Mouse (Mus musculus) spleen, adult 2 months (tissue): ENCODE measurements at regions not wholly inside any gene's neighbourhood (a gene's known extent, or its start where the extent isn't known, plus 50 kb on each side); places are given as distances from the start of the nearest gene placed in this dataset.

ENCODE experiments used
- DNase-seq, 2 experiments: peaks; one replicate each; pipeline versions ENCODE4 v3.0.0 to v3.0.0-alpha.2; 2012 to 2021; ENCODE audit warnings: low spot score in 2 of 2, low read depth in 1 of 2
- H3K27ac ChIP-seq: fragments of 200-500 bp; 2 replicates; pipeline ENCODE4 v1.5.1; 2012; ENCODE audit warnings: low read length, inconsistent platforms; ENCODE audit not compliant: insufficient read depth
- H3K27me3 ChIP-seq: fragments of 200-500 bp; 2 replicates; pipeline ENCODE4 v1.6.1; 2012; ENCODE audit warnings: mild to moderate bottlenecking, moderate library complexity, low read length, inconsistent platforms; ENCODE audit not compliant: control insufficient read depth, insufficient read depth
- H3K36me3 ChIP-seq: fragments of 200-500 bp; 2 replicates; pipeline ENCODE4 v1.6.1; 2012; ENCODE audit warnings: mild to moderate bottlenecking, low read length, inconsistent platforms; ENCODE audit not compliant: control insufficient read depth, insufficient read depth
- H3K4me1 ChIP-seq: fragments of 200-500 bp; 2 replicates; pipeline ENCODE4 v1.6.1; 2011; ENCODE audit warnings: inconsistent platforms; ENCODE audit not compliant: control insufficient read depth, insufficient read depth, insufficient read length
- H3K4me3 ChIP-seq: fragments of 200-500 bp; 2 replicates; pipeline ENCODE4 v1.5.1; 2011; ENCODE audit warnings: mild to moderate bottlenecking, inconsistent platforms; ENCODE audit not compliant: insufficient read depth, insufficient read length; ENCODE audit errors: extremely low read depth
- CTCF ChIP-seq: fragments of 200-500 bp; IDR thresholded peaks from 2 replicates; pipeline ENCODE4 v1.5.1; 2011; ENCODE audit warnings: mild to moderate bottlenecking, inconsistent platforms; ENCODE audit not compliant: insufficient read depth, insufficient read length, insufficient replicate concordance; ENCODE audit errors: extremely low read depth
- POLR2A ChIP-seq: fragments of 200-500 bp; IDR thresholded peaks from 2 replicates; pipeline ENCODE4 v1.6.1; 2011; ENCODE audit warnings: low read depth, low read length, inconsistent platforms
- WGBS: fragments of 180-500 bp; shearing (Covaris S2); methylation state at CpG from one replicate; pipeline ENCODE4 v1.1.7; 2018; 5-methylcytosine and 5-hydroxymethylcytosine counted together

DNA sequence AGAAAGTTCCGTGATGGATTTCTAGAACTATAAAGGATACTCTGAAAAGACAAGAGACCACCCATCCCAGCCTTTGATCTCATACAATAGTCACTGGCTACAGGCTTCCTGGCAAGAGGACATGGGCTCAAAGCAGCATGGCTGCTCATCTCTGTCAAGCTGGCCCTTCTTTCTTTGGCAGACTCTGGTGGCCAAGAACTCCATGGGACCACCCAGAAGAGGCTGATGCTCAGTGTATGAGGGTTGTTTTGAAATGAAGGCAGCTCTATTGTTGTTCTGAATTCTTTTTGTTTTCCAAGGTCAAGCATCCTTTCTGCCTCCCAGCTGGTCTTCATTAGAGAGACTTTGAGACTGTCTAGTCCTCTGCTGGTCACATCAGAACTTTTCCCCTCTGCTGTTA is 73.3 kb upstream of the Jun start:
- Histone ChIP-seq H3K4me1 (no peaks in the 10 kb centered on the region), H3K27ac (no peak overlapping the region), H3K27me3 (no peaks in the 10 kb centered on the region), H3K36me3 (no peaks in the 10 kb centered on the region), H3K4me3 (no peak overlapping the region)
- no peak for DNase-seq
- no peak for TF ChIP-seq POLR2A
- TF ChIP-seq CTCF, result no peak
- WGBS, result 95% methylated on average over 1 of the region's 1 CpGs

DNA sequence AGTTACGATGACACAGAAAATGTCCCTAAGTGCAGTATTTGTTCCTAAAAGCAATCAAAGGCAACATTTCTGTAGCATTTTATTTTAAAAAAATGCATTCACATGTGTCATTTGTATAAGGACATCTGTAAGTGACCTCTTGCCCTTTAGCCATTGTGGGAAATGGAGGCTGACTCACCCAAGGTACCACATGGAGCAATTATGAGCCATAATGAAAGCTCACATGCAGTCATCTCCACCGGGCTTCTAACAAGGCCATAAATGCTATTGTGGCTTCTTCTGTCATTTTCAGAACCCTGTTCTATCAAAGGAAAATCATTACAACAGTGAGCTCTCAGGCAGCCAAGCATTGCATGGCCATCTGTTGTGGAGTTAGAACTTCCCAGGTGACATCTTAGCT is 75.9 kb upstream of the Jun start:
- Histone ChIP-seq H3K27me3 (no peaks in the 10 kb centered on the region), H3K27ac (no peak overlapping the region), H3K4me1 (no peaks in the 10 kb centered on the region), H3K36me3 (no peaks in the 10 kb centered on the region), H3K4me3 (no peak overlapping the region)
- WGBS, result 78% methylated on average over 2 of the region's 2 CpGs
- DNase-seq, result no peak
- no peak for TF ChIP-seq POLR2A
- TF ChIP-seq CTCF, result no peak

DNA sequence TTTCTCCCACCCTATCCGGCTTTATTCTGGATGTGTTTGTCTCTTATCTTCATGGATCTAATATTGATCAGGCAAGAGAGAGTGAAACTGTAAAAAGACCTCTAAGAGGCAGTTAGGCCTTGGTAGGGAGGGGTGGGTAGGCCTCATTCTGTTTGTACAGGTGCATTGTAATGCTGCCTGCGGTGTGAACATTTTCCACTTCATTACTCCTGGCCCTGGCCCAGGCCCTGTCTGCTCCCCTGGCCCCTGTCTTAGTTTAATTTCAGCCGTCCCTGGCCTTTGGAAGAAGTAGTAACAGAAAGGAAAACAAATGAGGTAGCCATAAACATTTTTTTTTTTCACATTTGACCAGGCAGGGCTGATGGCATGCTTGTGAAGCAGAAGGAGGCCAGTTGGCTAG is 81.8 kb upstream of the Jun start:
- Histone ChIP-seq H3K4me3 (no peak overlapping the region), H3K27me3 (no peaks in the 10 kb centered on the region), H3K27ac (no peak overlapping the region), H3K4me1 (no peaks in the 10 kb centered on the region), H3K36me3 (no peaks in the 10 kb centered on the region)
- WGBS, result 81% methylated on average over 3 of the region's 3 CpGs
- TF ChIP-seq CTCF (no peak), POLR2A (no peak)
- DNase-seq, result no peak

DNA sequence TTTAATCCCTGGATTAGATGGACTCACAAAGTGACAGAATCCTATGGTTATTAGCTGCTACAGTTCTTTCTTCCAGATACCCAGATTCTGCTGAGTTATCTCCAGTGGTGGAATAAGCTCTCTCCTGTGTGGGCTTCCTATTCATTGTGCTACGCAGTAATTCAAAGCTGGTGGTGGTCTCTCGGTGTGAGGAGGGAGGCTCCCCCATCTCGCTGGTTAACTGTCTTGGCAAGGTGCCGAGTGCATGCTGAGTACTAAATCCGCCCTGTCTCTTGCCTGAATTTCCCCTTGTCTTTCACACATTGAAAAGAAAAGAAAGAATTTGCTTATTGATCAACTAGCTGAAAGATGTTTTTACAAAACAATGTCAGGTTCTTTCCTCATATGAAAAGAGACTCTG is 82.6 kb upstream of the Jun start:
- no peak for DNase-seq
- H3K27ac ChIP-seq, result no peak overlapping the region
- H3K36me3 ChIP-seq, result no peaks in the 10 kb centered on the region
- TF ChIP-seq POLR2A (no peak), CTCF (no peak)
- H3K4me3 ChIP-seq, result no peak overlapping the region
- 91% methylated on average over 5 of the region's 5 CpGs for WGBS
- no peaks in the 10 kb centered on the region for H3K4me1 ChIP-seq
- no peaks in the 10 kb centered on the region for H3K27me3 ChIP-seq

DNA sequence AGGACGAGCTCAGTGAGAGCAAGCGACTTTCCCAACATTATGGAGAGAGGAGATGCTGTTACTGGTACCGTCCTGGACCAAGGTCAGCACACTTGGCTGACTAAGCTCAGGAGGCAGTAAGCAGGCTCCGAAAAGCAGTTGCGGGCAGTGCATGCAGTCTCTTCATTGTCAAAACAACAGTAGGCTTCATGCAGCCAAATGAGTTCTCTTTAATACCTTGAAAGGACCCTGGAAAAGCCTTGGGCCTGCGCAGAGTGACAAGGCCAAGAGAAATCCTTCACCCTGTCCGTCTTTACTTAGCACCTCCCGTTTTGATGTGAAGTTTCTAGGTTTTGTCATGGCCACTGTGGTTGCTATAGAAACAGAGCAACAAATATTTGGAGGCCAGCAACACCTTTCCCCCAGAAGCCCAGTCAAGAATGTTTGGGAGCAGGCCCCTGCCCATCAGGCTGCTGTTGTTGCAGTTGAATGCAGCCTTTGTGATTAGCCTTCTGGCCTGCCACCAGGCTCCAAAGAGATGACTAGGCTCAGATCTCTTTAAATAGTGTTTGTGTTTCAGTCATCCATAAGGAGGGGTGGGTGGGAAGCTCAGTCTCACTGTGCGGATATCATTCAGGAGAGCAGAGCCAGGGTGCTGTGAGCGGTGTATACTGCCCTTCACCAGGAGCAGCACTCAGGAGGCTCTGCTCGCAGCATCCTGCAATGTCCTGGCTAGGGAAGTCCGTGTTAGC is 85.6 kb upstream of the Jun start:
- Histone ChIP-seq H3K4me1 (no peaks in the 10 kb centered on the region), H3K27me3 (no peaks in the 10 kb centered on the region), H3K27ac (no peak overlapping the region), H3K4me3 (no peak overlapping the region), H3K36me3 (no peaks in the 10 kb centered on the region)
- TF ChIP-seq CTCF, result no peak
- no peak for TF ChIP-seq POLR2A
- 92% methylated on average over 12 of the region's 12 CpGs for WGBS
- DNase-seq, result no peak

DNA sequence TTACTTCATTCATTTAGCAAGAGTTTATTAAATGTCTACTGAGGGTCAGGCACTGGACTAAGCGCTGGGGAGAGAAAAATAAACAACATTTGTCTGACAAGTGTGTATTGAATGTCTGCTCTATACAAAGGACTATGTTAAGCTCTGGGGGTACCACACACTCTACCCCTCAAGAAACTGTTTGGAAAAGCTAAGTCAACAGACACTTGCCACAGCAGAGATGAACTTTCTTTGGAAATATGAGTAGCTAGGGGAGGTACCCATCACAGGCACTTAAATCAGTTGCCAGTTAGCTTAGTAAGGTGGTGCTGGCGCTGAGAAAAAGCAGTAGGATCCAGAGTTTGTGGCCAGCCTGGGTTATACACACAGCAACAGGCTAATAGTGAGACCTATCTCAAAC is 86.7 kb upstream of the Jun start:
- no peak overlapping the region for H3K27ac ChIP-seq
- WGBS, result 84% methylated on average over 2 of the region's 2 CpGs
- H3K4me1 ChIP-seq, result no peaks in the 10 kb centered on the region
- no peaks in the 10 kb centered on the region for H3K27me3 ChIP-seq
- TF ChIP-seq CTCF (no peak), POLR2A (no peak)
- no peak for DNase-seq
- no peak overlapping the region for H3K4me3 ChIP-seq
- no peaks in the 10 kb centered on the region for H3K36me3 ChIP-seq

DNA sequence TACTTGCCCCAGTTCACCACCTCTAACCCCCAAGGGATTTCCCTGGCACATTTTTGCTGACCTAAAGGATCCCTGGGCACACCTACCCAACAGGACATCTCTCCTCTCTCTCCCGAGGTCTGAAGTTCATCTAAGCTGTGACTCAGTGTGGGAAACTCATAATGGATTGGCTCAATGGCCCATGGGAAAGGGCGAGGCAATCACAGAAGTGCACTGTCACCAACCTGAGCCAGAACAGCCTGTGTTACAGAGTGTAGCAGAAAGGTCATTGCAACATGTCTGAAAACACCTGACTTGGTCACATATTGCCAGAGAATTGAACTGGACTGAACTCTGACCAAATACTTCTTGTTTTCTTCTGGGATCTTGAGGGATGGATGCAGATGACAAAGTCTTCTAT is 89.2 kb upstream of the Jun start:
- Histone ChIP-seq H3K4me3 (no peak overlapping the region), H3K27ac (no peak overlapping the region), H3K4me1 (no peaks in the 10 kb centered on the region), H3K27me3 (no peaks in the 10 kb centered on the region), H3K36me3 (no peaks in the 10 kb centered on the region)
- TF ChIP-seq POLR2A (no peak), CTCF (no peak)
- DNase-seq, result no peak
- 80% methylated on average over 2 of the region's 2 CpGs for WGBS
